Mouse (Mus musculus): ENCODE measurements at regions not wholly inside any gene's neighbourhood (a gene's known extent, or its start where the extent isn't known, plus 50 kb on each side); places are given as distances from the start of the nearest gene placed in this dataset.

DNA sequence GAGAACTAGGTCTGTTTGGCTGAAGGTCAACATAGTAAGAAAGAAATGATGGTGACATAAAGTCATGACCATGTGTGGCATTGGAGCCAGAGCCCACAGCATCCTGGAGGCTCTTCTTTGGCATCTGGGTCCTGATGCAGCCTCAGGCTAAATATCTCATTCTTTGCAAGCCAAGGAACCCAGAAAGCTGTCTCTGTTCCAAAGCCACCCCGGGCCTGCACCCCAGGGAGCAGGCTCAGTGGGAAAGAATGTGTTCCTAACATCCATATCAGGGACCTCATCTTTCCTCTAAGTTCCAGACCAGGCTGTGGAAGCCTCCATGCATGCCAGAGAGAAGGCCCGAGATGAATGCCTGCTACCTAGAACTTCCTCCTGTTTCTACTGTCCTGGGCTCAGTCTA is 107.2 kb downstream of the Ngf start:
- no peak for TF ChIP-seq ZNF384 (IDR thresholded peaks at IDR 0.05; ENCODE audit: low read depth, low read length)
- no peak for TF ChIP-seq ZC3H11A (IDR thresholded peaks at IDR 0.05; ENCODE audit: borderline replicate concordance, low read depth, low read length)
- TF ChIP-seq MAFK (IDR thresholded peaks at IDR 0.05; ENCODE audit: insufficient read depth, low read depth, low read length) = no peak
- TF ChIP-seq HCFC1 (IDR thresholded peaks at IDR 0.05; ENCODE audit: borderline replicate concordance, insufficient read depth, low read length) = no peak
- no peak for TF ChIP-seq CHD2 (IDR thresholded peaks at IDR 0.05; ENCODE audit: low read depth, low read length)

Measured in ES-E14 (cell line).